Mouse (Mus musculus) midbrain, embryonic 11.5 days (tissue): Measurements from ENCODE around the gene Ssbp3. TPM values are rescaled to one million over a fixed set of nuclear protein-coding genes. Genes with fewer than 3 reads are reported as not detected.

Experiments
- ATAC-seq: fragments of 200-750 bp; cut with Nextera tagmentation; 2 replicates; pipeline ENCODE4 v1.8.0; 2017; ENCODE audit warnings: moderate TSS enrichment, moderate library complexity; ENCODE audit not compliant: low FRiP score
- DNase-seq: peaks from one replicate; pipeline ENCODE4 v3.0.0; 2015; ENCODE audit warnings: low spot score; ENCODE audit errors: missing footprints
- H3K27ac ChIP-seq: fragments of 300-500 bp; sonication (generic); 2 replicates; pipeline ENCODE4 v1.5.1; 2014; ENCODE audit warnings: low read depth, low read length
- H3K27me3 ChIP-seq: fragments of 300-500 bp; sonication (generic); 2 replicates; pipeline ENCODE4 v1.6.1; 2014; ENCODE audit warnings: mild to moderate bottlenecking, low read length, moderate library complexity, mixed read lengths; ENCODE audit not compliant: control insufficient read depth, insufficient read depth
- H3K36me3 ChIP-seq: fragments of 300-500 bp; sonication (generic); 2 replicates; pipeline ENCODE4 v1.6.1; 2014; ENCODE audit warnings: mild to moderate bottlenecking, low read length, moderate library complexity, mixed read lengths; ENCODE audit not compliant: control insufficient read depth, insufficient read depth
- H3K4me1 ChIP-seq: fragments of 300-500 bp; sonication (generic); 2 replicates; pipeline ENCODE4 v1.6.1; 2014; ENCODE audit warnings: low read length; ENCODE audit not compliant: control insufficient read depth, insufficient read depth
- H3K4me2 ChIP-seq: fragments of 300-500 bp; sonication (generic); 2 replicates; pipeline ENCODE4 v1.6.1; 2014; ENCODE audit warnings: mild to moderate bottlenecking, moderate library complexity
- H3K4me3 ChIP-seq: fragments of 300-500 bp; sonication (generic); 2 replicates; pipeline ENCODE4 v1.5.1; 2014; ENCODE audit warnings: low read depth, low read length
- H3K9ac ChIP-seq: fragments of 300-500 bp; sonication (generic); 2 replicates; pipeline ENCODE4 v1.6.1; 2014; ENCODE audit warnings: low read length
- H3K9me3 ChIP-seq: fragments of 300-500 bp; sonication (generic); 2 replicates; pipeline ENCODE4 v1.6.1; 2016; ENCODE audit warnings: low read length; ENCODE audit not compliant: control insufficient read depth
- WGBS: fragments of 180-500 bp; shearing (Covaris S2); extraction: QIAGEN DNeasy Blood & Tissue Kit; methylation state at CpG from one replicate; pipeline ENCODE4 v1.1.7; 2014; 5-methylcytosine and 5-hydroxymethylcytosine counted together
- polyA plus RNA-seq: library from polyadenylated mRNA; unstranded; fragments of >200 nt; fragmentation: Nextera tagmentation; extraction: Ambion mirVana; gene quantifications from 2 replicates; pipeline ENCODE4 v1.2.1, GENCODE M21; 2014

Ssbp3 gene
- polyA plus RNA-seq, 1 experiment from 2014 or later = 124 TPM

- no peaks in the 10 kb centered on the region for H3K27me3 ChIP-seq
- no peaks in the 10 kb centered on the region for H3K9me3 ChIP-seq
- no peak overlapping the region for H3K4me3 ChIP-seq
- H3K4me2 ChIP-seq = no peak overlapping the region
- DNase-seq = no peak
- H3K9ac ChIP-seq = peak overlapping the region; percentile 22; the same call in 1 of the 2 replicates
- WGBS = 56% methylated on average over 8 of the region's 8 CpGs
- no peaks in the 10 kb centered on the region for H3K36me3 ChIP-seq
- H3K4me1 ChIP-seq = peaks cover 75% of the 10 kb centered on the region
- peak overlapping the region; percentile 57; the same call in 1 of the 2 replicates for H3K27ac ChIP-seq
- ATAC-seq = no peak
Observed at GRCm38 (mm10) chr4:106978376-106978775, 67.9 kb downstream of the Ssbp3 start.

- Histone ChIP-seq H3K9me3 (no peaks in the 10 kb centered on the region), H3K27me3 (no peaks in the 10 kb centered on the region), H3K4me1 (peaks cover 78% of the 10 kb centered on the region), H3K4me2 (no peak overlapping the region), H3K27ac (no peak overlapping the region), H3K4me3 (no peak overlapping the region), H3K36me3 (no peaks in the 10 kb centered on the region), H3K9ac (no peak overlapping the region)
- WGBS = 47% methylated on average over 7 of the region's 7 CpGs
- DNase-seq (no peak), ATAC-seq (no peak)
Observed at GRCm38 (mm10) chr4:106980669-106981068, 70.2 kb downstream of the Ssbp3 start.

- H3K4me3 ChIP-seq = no peak overlapping the region
- no peak for ATAC-seq
- no peak overlapping the region for H3K27ac ChIP-seq
- no peak overlapping the region for H3K9ac ChIP-seq
- no peaks in the 10 kb centered on the region for H3K27me3 ChIP-seq
- H3K9me3 ChIP-seq = no peaks in the 10 kb centered on the region
- no peak for DNase-seq
- H3K36me3 ChIP-seq = no peaks in the 10 kb centered on the region
- H3K4me1 ChIP-seq = peaks cover 78% of the 10 kb centered on the region
- 93% methylated on average over 7 of the region's 7 CpGs for WGBS
- no peak overlapping the region for H3K4me2 ChIP-seq
Observed at GRCm38 (mm10) chr4:106981385-106982103, 71.0 kb downstream of the Ssbp3 start.

- H3K4me3 ChIP-seq = no peak overlapping the region
- 70% methylated on average over 4 of the region's 4 CpGs for WGBS
- no peak for ATAC-seq
- H3K27ac ChIP-seq = no peak overlapping the region
- H3K4me2 ChIP-seq = no peak overlapping the region
- no peak for DNase-seq
- no peak overlapping the region for H3K9ac ChIP-seq
- peaks cover 78% of the 10 kb centered on the region for H3K4me1 ChIP-seq
- no peaks in the 10 kb centered on the region for H3K36me3 ChIP-seq
- H3K9me3 ChIP-seq = no peaks in the 10 kb centered on the region
- no peaks in the 10 kb centered on the region; the same call in 1 of the 2 replicates for H3K27me3 ChIP-seq
Observed at GRCm38 (mm10) chr4:106982344-106983121, 72.0 kb downstream of the Ssbp3 start.

- no peak for DNase-seq
- Histone ChIP-seq H3K4me3 (no peak overlapping the region), H3K36me3 (no peaks in the 10 kb centered on the region), H3K4me1 (peaks cover 81% of the 10 kb centered on the region), H3K9me3 (no peaks in the 10 kb centered on the region), H3K27ac (0 out of 2 replicates have a peak overlapping the region, but pooled peaks have one; percentile 25), H3K4me2 (no peak overlapping the region), H3K9ac (no peak overlapping the region), H3K27me3 (no peaks in the 10 kb centered on the region; the same call in 1 of the 2 replicates)
- 72% methylated on average over 7 of the region's 7 CpGs for WGBS
- no peak for ATAC-seq
Observed at GRCm38 (mm10) chr4:106983908-106984515, 73.5 kb downstream of the Ssbp3 start.

- 63% methylated on average over 4 of the region's 4 CpGs for WGBS
- H3K9me3 ChIP-seq = no peaks in the 10 kb centered on the region
- H3K4me1 ChIP-seq = peaks cover 83% of the 10 kb centered on the region
- no peak overlapping the region for H3K4me3 ChIP-seq
- no peak overlapping the region for H3K4me2 ChIP-seq
- H3K9ac ChIP-seq = no peak overlapping the region
- DNase-seq (no peak), ATAC-seq (no peak)
- no peaks in the 10 kb centered on the region; the same call in 1 of the 2 replicates for H3K27me3 ChIP-seq
- 0 out of 2 replicates have a peak overlapping the region, but pooled peaks have one; percentile 6 for H3K27ac ChIP-seq
- no peaks in the 10 kb centered on the region for H3K36me3 ChIP-seq
Observed at GRCm38 (mm10) chr4:106985289-106985688, 74.8 kb downstream of the Ssbp3 start.

- H3K4me2 ChIP-seq = no peak overlapping the region
- DNase-seq (peak; percentile 90), ATAC-seq (0 out of 2 replicates have a peak, but pooled peaks have one; percentile 1)
- no peaks in the 10 kb centered on the region for H3K9me3 ChIP-seq
- H3K4me3 ChIP-seq = no peak overlapping the region
- H3K9ac ChIP-seq = 0 out of 2 replicates have a peak overlapping the region, but pooled peaks have one; percentile 3
- no peaks in the 10 kb centered on the region; the same call in 1 of the 2 replicates for H3K27me3 ChIP-seq
- H3K4me1 ChIP-seq = peaks cover 80% of the 10 kb centered on the region
- 27% methylated on average over 15 of the region's 15 CpGs for WGBS
- peak overlapping the region; percentile 42 for H3K27ac ChIP-seq
- H3K36me3 ChIP-seq = no peaks in the 10 kb centered on the region
Observed at GRCm38 (mm10) chr4:106985899-106986832, 75.7 kb downstream of the Ssbp3 start.

GRCm38 (mm10) chr4:106987725-106988364 is 77.3 kb downstream of the Ssbp3 start:
- H3K9me3 ChIP-seq = no peaks in the 10 kb centered on the region
- DNase-seq (peak; percentile 96), ATAC-seq (peak; percentile 20; the same call in 1 of the 2 replicates)
- H3K27me3 ChIP-seq = no peaks in the 10 kb centered on the region; the same call in 1 of the 2 replicates
- 22% methylated on average over 7 of the region's 7 CpGs for WGBS
- no peak overlapping the region for H3K4me3 ChIP-seq
- H3K9ac ChIP-seq = peak overlapping the region; percentile 51
- H3K4me2 ChIP-seq = 0 out of 2 replicates have a peak overlapping the region, but pooled peaks have one; percentile 19
- no peaks in the 10 kb centered on the region for H3K36me3 ChIP-seq
- peak overlapping the region; percentile 77 for H3K27ac ChIP-seq
- peaks cover 82% of the 10 kb centered on the region for H3K4me1 ChIP-seq
